Mouse (Mus musculus): ENCODE measurements around the gene Klk9. TPM values are rescaled to one million over a fixed set of nuclear protein-coding genes. Genes with fewer than 3 reads are reported as not detected.

Klk9 gene
- polyA plus RNA-seq, 1 experiment from 2014 or later: 0.23 TPM

DNA sequence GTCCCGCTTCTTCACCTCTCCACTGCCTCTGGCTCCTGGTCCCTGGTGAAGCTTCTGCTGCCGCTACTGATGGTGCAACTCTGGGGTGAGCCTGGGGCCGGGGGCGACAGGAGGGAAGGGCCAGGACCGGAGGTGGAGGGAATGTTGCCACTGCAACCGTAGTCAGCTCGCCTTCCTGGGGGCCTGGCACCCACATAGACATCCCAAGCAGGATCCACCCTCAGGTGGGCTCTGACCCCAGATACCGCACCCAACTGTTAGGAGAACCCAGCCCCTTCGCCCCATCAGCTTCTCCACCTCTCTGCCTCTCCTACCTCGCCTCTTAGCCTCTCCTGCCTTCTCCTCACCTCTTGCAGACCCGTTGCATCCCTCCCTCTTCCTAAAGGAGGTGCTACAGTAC lies 10.2 kb upstream of the Klk9 start:
- no peaks in the 10 kb centered on the region for H3K4me1 ChIP-seq (replicated peaks; ENCODE audit: control insufficient read depth, insufficient read depth, low read length)

DNA sequence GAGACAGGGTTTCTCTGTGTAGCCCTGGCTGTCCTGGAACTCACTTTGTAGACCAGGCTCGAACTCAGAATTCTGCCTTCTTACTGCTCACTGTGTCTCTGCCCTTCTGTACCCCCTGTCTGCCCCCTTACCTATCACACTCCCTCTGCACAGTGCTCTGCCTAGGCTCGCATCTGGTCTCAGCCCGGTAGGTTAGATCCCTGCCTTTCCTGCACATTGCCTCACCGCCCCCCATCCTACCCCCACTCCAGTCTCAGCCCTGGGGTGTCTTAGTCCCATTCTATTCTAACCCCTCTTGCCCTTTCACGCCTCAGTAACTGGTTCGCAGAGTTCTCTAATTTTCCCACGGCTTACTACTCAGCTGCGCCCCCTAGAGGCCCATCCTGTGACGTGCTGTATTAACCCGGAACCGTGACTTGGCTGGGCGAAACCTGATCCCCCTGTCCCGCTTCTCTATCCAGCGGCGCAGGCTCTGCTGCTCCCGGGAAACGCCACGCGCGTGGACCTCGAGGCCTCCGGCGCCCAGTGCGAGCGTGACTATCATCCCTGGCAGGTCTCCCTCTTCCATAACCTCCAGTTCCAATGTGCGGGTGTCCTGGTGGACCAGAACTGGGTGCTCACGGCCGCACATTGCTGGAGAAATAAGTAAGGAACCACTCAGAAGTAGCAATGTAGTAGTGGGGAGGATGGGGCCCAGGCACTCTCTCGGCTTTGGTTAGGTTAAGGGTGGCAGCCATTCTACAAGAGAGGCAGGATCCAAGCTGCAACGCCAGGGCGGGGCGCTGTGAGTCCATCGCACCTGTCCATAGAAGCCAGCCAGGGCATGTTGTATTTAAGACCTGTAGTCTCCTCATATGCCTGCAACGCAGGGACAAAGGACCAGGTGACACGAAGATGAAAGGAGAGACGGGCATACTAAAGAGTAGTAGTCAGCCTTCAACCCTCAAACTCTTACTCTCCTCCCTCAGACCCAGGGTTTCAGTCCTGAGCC lies 9.1 kb upstream of the Klk9 start:
- H3K4me3 ChIP-seq (ENCODE audit: low read depth, low read length): peak overlapping the region; percentile 6; the same call in 1 of the 2 replicates
- peak overlapping the region; percentile 43; the same call in 1 of the 2 replicates for H3K9ac ChIP-seq (ENCODE audit: low read depth, low read length)
- no peaks in the 10 kb centered on the region for H3K9me3 ChIP-seq (ENCODE audit: control insufficient read depth, low read length)
- ATAC-seq (ENCODE audit: low FRiP score) (peak; percentile 82), DNase-seq (ENCODE audit: low spot score) (peak; percentile 95)
- H3K27me3 ChIP-seq (ENCODE audit: control insufficient read depth, insufficient read depth, low read length): no peaks in the 10 kb centered on the region
- WGBS: 6% methylated on average over 36 of the region's 36 CpGs
- H3K36me3 ChIP-seq (ENCODE audit: control insufficient read depth, insufficient read depth, low read length): no peaks in the 10 kb centered on the region
- peak overlapping the region; percentile 45 for H3K4me2 ChIP-seq (replicated peaks; ENCODE audit: low read depth, low read length)
- H3K4me1 ChIP-seq (replicated peaks; ENCODE audit: control insufficient read depth, insufficient read depth, low read length): no peaks in the 10 kb centered on the region
- H3K27ac ChIP-seq (ENCODE audit: low read depth, low read length): no peak overlapping the region

More for the DNA sequence above, 10.2 kb upstream of the Klk9 start:
- Histone ChIP-seq H3K27me3 (ENCODE audit: control insufficient read depth, insufficient read depth, low read length) (no peaks in the 10 kb centered on the region), H3K4me2 (replicated peaks; ENCODE audit: low read depth, low read length) (no peak overlapping the region), H3K4me3 (ENCODE audit: low read depth, low read length) (no peak overlapping the region), H3K36me3 (ENCODE audit: control insufficient read depth, insufficient read depth, low read length) (no peaks in the 10 kb centered on the region), H3K9me3 (ENCODE audit: control insufficient read depth, low read length) (no peaks in the 10 kb centered on the region), H3K27ac (ENCODE audit: low read depth, low read length) (no peak overlapping the region), H3K9ac (ENCODE audit: low read depth, low read length) (no peak overlapping the region)
- ATAC-seq (ENCODE audit: low FRiP score): no peak
- WGBS: 87% methylated on average over 11 of the region's 11 CpGs
- DNase-seq (ENCODE audit: low spot score): no peak

DNA sequence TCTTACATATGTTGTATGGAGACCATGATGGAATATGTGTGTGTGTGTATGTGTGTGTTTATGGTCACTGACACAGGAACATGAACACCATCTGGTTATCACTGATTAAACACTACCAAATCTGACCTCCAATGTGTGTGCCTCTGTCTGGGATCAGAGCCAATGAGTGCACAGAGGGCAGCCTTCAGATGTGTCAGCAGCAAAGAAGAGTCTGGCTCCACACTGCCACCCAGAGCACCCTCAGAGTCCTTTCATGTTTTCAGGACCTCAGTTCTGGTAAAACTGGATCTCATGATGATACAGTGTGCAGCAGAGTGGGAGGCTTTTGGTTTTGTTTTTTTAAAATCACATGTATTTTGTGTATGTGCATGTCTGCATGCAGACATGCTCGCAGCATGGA lies 6.4 kb upstream of the Klk9 start:
- no peaks in the 10 kb centered on the region for H3K36me3 ChIP-seq (ENCODE audit: control insufficient read depth, insufficient read depth, low read length)
- no peak overlapping the region for H3K4me2 ChIP-seq (replicated peaks; ENCODE audit: low read depth, low read length)
- no peaks in the 10 kb centered on the region for H3K9me3 ChIP-seq (ENCODE audit: control insufficient read depth, low read length)
- no peak overlapping the region for H3K9ac ChIP-seq (ENCODE audit: low read depth, low read length)
- no peak for ATAC-seq (ENCODE audit: low FRiP score)
- no peak for DNase-seq (ENCODE audit: low spot score)
- WGBS: 93% methylated on average over 1 of the region's 1 CpGs
- H3K27me3 ChIP-seq (ENCODE audit: control insufficient read depth, insufficient read depth, low read length): no peaks in the 10 kb centered on the region
- no peak overlapping the region for H3K27ac ChIP-seq (ENCODE audit: low read depth, low read length)
- H3K4me1 ChIP-seq (replicated peaks; ENCODE audit: control insufficient read depth, insufficient read depth, low read length): no peaks in the 10 kb centered on the region
- no peak overlapping the region for H3K4me3 ChIP-seq (ENCODE audit: low read depth, low read length)

DNA sequence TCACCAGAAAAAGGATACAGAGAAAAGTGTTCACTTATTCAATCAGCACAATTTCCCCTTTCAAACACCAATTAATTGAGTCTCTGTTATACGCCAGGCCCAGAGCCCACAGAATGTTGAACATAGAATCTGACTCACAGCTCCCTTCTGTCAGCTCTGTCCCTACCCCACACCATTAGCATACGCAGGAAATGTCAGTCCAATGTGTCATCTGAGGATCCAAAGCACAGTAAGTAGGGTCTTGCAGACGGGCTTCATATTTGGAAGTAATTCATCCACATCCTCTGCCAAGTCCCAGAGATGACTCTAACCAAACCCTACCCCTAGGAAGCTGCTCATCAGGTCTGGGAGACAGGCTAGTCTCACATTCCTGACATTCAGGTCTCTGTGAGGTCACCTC lies 3.6 kb upstream of the Klk9 start:
- H3K4me3 ChIP-seq (ENCODE audit: low read depth, low read length): no peak overlapping the region
- no peaks in the 10 kb centered on the region for H3K4me1 ChIP-seq (replicated peaks; ENCODE audit: control insufficient read depth, insufficient read depth, low read length)
- no peak overlapping the region for H3K27ac ChIP-seq (ENCODE audit: low read depth, low read length)
- ATAC-seq (ENCODE audit: low FRiP score) (no peak), DNase-seq (ENCODE audit: low spot score) (no peak)
- no peaks in the 10 kb centered on the region for H3K36me3 ChIP-seq (ENCODE audit: control insufficient read depth, insufficient read depth, low read length)
- no peak overlapping the region for H3K4me2 ChIP-seq (replicated peaks; ENCODE audit: low read depth, low read length)
- WGBS: 81% methylated on average over 3 of the region's 3 CpGs
- H3K9ac ChIP-seq (ENCODE audit: low read depth, low read length): no peak overlapping the region
- no peaks in the 10 kb centered on the region for H3K9me3 ChIP-seq (ENCODE audit: control insufficient read depth, low read length)
- H3K27me3 ChIP-seq (ENCODE audit: control insufficient read depth, insufficient read depth, low read length): no peaks in the 10 kb centered on the region

DNA sequence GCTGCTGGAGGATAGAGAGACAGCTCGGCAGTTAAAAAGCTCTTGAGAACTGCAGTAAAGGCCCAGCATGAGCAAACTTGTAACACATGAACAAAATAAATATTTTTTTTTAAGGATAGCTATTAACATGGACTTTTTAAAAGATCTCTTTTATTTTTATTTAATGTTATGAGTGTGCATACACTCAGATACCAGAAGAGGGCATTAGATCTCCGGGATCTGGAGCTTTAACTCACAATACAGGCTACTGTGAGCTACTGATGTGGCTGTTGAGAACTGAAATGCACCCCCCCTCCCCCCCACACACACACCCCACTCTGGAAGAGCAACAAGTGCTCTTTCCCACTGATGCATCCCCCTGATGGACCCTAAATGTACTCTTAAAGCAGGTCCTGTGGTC lies 2.4 kb upstream of the Klk9 start:
- H3K27ac ChIP-seq (ENCODE audit: low read depth, low read length): no peak overlapping the region
- H3K9ac ChIP-seq (ENCODE audit: low read depth, low read length): no peak overlapping the region
- no peak for ATAC-seq (ENCODE audit: low FRiP score)
- H3K4me2 ChIP-seq (replicated peaks; ENCODE audit: low read depth, low read length): no peak overlapping the region
- no peaks in the 10 kb centered on the region for H3K36me3 ChIP-seq (ENCODE audit: control insufficient read depth, insufficient read depth, low read length)
- no peaks in the 10 kb centered on the region for H3K9me3 ChIP-seq (ENCODE audit: control insufficient read depth, low read length)
- H3K4me3 ChIP-seq (ENCODE audit: low read depth, low read length): no peak overlapping the region
- H3K27me3 ChIP-seq (ENCODE audit: control insufficient read depth, insufficient read depth, low read length): no peaks in the 10 kb centered on the region
- WGBS: 74% methylated on average over 2 of the region's 2 CpGs
- no peaks in the 10 kb centered on the region for H3K4me1 ChIP-seq (replicated peaks; ENCODE audit: control insufficient read depth, insufficient read depth, low read length)
- no peak for DNase-seq (ENCODE audit: low spot score)

DNA sequence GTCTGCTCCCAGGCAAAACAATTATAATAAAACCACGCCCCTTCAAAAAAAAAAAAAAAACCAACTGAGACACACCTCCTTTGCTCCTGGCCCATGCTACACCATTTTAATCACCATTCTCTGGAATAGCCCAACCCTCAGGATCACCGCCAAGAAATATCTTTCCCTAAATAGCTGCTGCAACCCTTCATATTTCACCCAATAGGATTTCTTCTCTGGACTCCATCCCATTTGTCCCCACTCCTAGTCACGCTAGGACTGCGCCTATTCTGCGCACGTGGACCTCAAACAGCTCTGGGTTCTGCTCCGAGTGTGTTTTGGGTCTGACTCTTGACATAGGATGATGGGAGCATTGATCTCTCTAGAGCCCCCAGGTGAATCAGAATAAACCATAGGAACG lies 4.7 kb downstream of the Klk9 start:
- DNase-seq (ENCODE audit: low spot score): peak; percentile 8
- Histone ChIP-seq H3K4me3 (ENCODE audit: low read depth, low read length) (peak overlapping the region; percentile 32), H3K27ac (ENCODE audit: low read depth, low read length) (no peak overlapping the region), H3K27me3 (ENCODE audit: control insufficient read depth, insufficient read depth, low read length) (peaks cover 16% of the 10 kb centered on the region), H3K9me3 (ENCODE audit: control insufficient read depth, low read length) (no peaks in the 10 kb centered on the region), H3K4me1 (replicated peaks; ENCODE audit: control insufficient read depth, insufficient read depth, low read length) (no peaks in the 10 kb centered on the region), H3K36me3 (ENCODE audit: control insufficient read depth, insufficient read depth, low read length) (no peaks in the 10 kb centered on the region), H3K9ac (ENCODE audit: low read depth, low read length) (no peak overlapping the region; the same call in 1 of the 2 replicates), H3K4me2 (replicated peaks; ENCODE audit: low read depth, low read length) (peak overlapping the region; percentile 67)
- 9% methylated on average over 8 of the region's 8 CpGs for WGBS
- ATAC-seq (ENCODE audit: low FRiP score): no peak

DNA sequence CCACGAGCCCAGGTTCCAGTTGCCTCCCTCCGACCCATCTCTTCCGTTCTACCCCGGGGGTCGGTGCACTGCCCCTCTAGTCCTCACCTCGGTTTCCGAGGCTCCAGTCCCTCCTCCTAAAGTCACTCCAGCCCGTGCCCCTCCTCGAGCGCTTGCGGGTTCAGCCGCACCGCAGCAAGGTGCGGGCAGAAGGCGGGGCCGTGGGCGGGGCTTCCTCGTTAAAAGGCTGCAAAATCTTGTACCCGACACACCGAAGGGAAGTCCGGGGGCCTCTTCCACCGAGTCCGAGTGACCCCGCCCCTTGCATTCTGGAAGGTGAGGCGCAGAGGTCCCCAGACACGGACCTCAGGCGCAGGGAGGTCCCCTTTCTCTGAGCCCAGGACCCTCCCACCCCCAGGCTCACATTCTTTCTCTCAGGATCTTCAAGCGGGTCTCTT lies 5.7 kb downstream of the Klk9 start, which contains the start of gene Klk8:
Gene Klk8, plus strand, starts transcription at position 245 of the 437 bp plus-strand sequence.
- no peak within 1 kb of the TSS for H3K27ac ChIP-seq (ENCODE audit: low read depth, low read length)
- peak within 1 kb of the TSS; percentile 32 for H3K4me3 ChIP-seq (ENCODE audit: low read depth, low read length)
- H3K9me3 ChIP-seq (ENCODE audit: control insufficient read depth, low read length): no peaks in the 10 kb centered on the region
- H3K36me3 ChIP-seq (ENCODE audit: control insufficient read depth, insufficient read depth, low read length): no peaks in the 10 kb centered on the region
- H3K4me2 ChIP-seq (replicated peaks; ENCODE audit: low read depth, low read length): peak within 1 kb of the TSS; percentile 67
- no peaks in the 10 kb centered on the region for H3K4me1 ChIP-seq (replicated peaks; ENCODE audit: control insufficient read depth, insufficient read depth, low read length)
- H3K27me3 ChIP-seq (ENCODE audit: control insufficient read depth, insufficient read depth, low read length): peaks cover 16% of the 10 kb centered on the region
- under 1% methylated on average over 28 of the region's 28 CpGs for WGBS
- DNase-seq (ENCODE audit: low spot score): peak; percentile 53
- ATAC-seq (ENCODE audit: low FRiP score): peak; percentile 20; the same call in 1 of the 2 replicates
- H3K9ac ChIP-seq (ENCODE audit: low read depth, low read length): peak within 1 kb of the TSS; percentile 40; the same call in 1 of the 2 replicates

DNA sequence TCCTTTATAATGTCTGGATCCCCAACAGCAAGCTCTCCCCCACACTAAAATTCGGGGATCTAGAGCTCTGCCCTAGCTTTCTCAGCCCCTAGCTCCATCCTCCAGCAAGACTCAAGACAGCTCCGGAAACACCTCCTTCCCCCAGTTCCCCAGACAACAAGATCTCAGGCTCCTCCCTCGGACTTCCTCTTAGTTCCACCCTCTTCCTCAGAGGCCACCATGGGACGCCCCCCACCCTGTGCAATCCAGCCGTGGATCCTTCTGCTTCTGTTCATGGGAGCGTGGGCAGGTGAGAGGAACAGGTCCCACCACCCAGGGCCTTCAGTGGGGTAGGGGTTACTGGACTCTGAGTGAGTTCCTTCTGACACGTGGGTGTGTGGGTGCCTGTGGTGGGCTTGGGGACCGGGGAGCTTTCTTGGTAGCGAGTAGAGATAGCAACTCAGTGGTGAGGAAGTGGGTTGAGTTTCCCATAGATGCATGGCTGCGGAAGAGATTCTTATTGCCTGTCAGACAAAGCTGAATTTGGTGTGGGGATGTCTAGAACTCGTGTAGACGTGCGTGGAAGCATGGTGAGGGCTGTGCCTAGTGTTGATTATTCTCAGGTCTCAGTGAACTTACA lies 6.3 kb downstream of the Klk9 start:
- peak; percentile 17; the same call in 1 of the 2 replicates for ATAC-seq (ENCODE audit: low FRiP score)
- Histone ChIP-seq H3K9me3 (ENCODE audit: control insufficient read depth, low read length) (no peaks in the 10 kb centered on the region), H3K27ac (ENCODE audit: low read depth, low read length) (no peak overlapping the region), H3K4me1 (replicated peaks; ENCODE audit: control insufficient read depth, insufficient read depth, low read length) (no peaks in the 10 kb centered on the region), H3K4me2 (replicated peaks; ENCODE audit: low read depth, low read length) (peak overlapping the region; percentile 67; the same call in 1 of the 2 replicates), H3K9ac (ENCODE audit: low read depth, low read length) (no peak overlapping the region), H3K36me3 (ENCODE audit: control insufficient read depth, insufficient read depth, low read length) (no peaks in the 10 kb centered on the region), H3K4me3 (ENCODE audit: low read depth, low read length) (no peak overlapping the region; the same call in 1 of the 2 replicates), H3K27me3 (ENCODE audit: control insufficient read depth, insufficient read depth, low read length) (peaks cover 16% of the 10 kb centered on the region)
- DNase-seq (ENCODE audit: low spot score): peak; percentile 9
- WGBS: 43% methylated on average over 13 of the region's 13 CpGs
